Mouse (Mus musculus): ENCODE measurements around the gene Map1b.

GRCm38 (mm10) chr13:99395531-99395930 is 120.8 kb downstream of the Map1b start:
- TF ChIP-seq CTCF (IDR thresholded peaks at IDR 0.05): no peak
- TF ChIP-seq EP300 (IDR thresholded peaks at IDR 0.05): no peak

All from lung, postnatal 0 days (tissue).